Mouse (Mus musculus) ES-E14 (cell line): Measurements from ENCODE around the gene Cttn. TPM values are rescaled to one million over a fixed set of nuclear protein-coding genes. Genes with fewer than 3 reads are reported as not detected.

Source experiments
- DNase-seq: peaks from one replicate; pipeline ENCODE4 v3.0.0-alpha.2; 2013; ENCODE audit warnings: low read depth, low spot score
- H3K27ac ChIP-seq: 2 replicates; pipeline ENCODE4 v1.5.1; 2012; ENCODE audit warnings: low read depth, mild to moderate bottlenecking, low read length, moderate library complexity, mixed read lengths; ENCODE audit not compliant: poor library complexity, insufficient read depth, severe bottlenecking
- H3K36me3 ChIP-seq: 2 replicates; pipeline ENCODE4 v1.6.1; 2012; ENCODE audit warnings: mild to moderate bottlenecking, low read length, moderate library complexity, mixed read lengths; ENCODE audit not compliant: control insufficient read depth, poor library complexity, insufficient read depth, severe bottlenecking
- H3K4me1 ChIP-seq, 2 experiments: fragments of 150-350 bp in 1 of 2; sonication (generic) in 1 of 2; 2 replicates each; pipeline ENCODE4 v1.6.1; 2012; ENCODE audit warnings: low read length in 2 of 2, mild to moderate bottlenecking in 1 of 2, mixed read lengths in 1 of 2; ENCODE audit not compliant: control insufficient read depth in 2 of 2, insufficient read depth in 2 of 2, poor library complexity in 1 of 2
- H3K4me3 ChIP-seq, 2 experiments: fragments of 150-350 bp in 1 of 2; sonication (generic) in 1 of 2; 2 replicates each; pipeline ENCODE4 v1.5.1; 2012; ENCODE audit warnings: low read length in 2 of 2, low read depth in 1 of 2, mild to moderate bottlenecking in 1 of 2, mixed read lengths in 1 of 2; ENCODE audit not compliant: insufficient read depth in 1 of 2, poor library complexity in 1 of 2, severe bottlenecking in 1 of 2
- H3K9ac ChIP-seq: 2 replicates; pipeline ENCODE4 v1.6.1; 2012; ENCODE audit warnings: low read depth, mild to moderate bottlenecking, low read length, mixed read lengths; ENCODE audit not compliant: poor library complexity, insufficient read depth, severe bottlenecking
- H3K9me3 ChIP-seq: fragments of 150-350 bp; sonication (generic); 2 replicates; pipeline ENCODE4 v1.6.1; 2012; ENCODE audit warnings: low read depth, mild to moderate bottlenecking, low read length; ENCODE audit not compliant: control insufficient read depth, insufficient read depth
- CHD2 ChIP-seq: IDR thresholded peaks from 2 replicates; pipeline ENCODE4 v1.6.1; 2014; ENCODE audit warnings: mild to moderate bottlenecking, low read depth, low read length, inconsistent platforms
- HCFC1 ChIP-seq: IDR thresholded peaks from 2 replicates; pipeline ENCODE4 v1.6.1; 2012; ENCODE audit warnings: low read length, inconsistent platforms, borderline replicate concordance; ENCODE audit not compliant: insufficient read depth
- MAFK ChIP-seq: IDR thresholded peaks from 2 replicates; pipeline ENCODE4 v1.6.1; 2014; ENCODE audit warnings: mild to moderate bottlenecking, low read depth, low read length, inconsistent platforms; ENCODE audit not compliant: insufficient read depth
- ZC3H11A ChIP-seq: IDR thresholded peaks from 2 replicates; pipeline ENCODE4 v1.6.1; 2012; ENCODE audit warnings: low read depth, mild to moderate bottlenecking, inconsistent platforms, low read length, borderline replicate concordance
- ZNF384 ChIP-seq: IDR thresholded peaks from 2 replicates; pipeline ENCODE4 v1.6.1; 2012; ENCODE audit warnings: low read depth, low read length, inconsistent platforms
- in situ Hi-C, 2 experiments: fragments of 600-800 bp; cut with MboI; formaldehyde crosslinking; loops; one replicate each; pipeline ENCODE4 v1.15.1; 2025; ENCODE audit warnings: low sequenced_read_pairs in 2 of 2, inconsistent platforms in 1 of 2; ENCODE audit not compliant: unreplicated experiment in 2 of 2
- total RNA-seq: library from RNA; depleted of rRNA; stranded (reverse); fragments of 300-350 nt; gene quantifications from 2 replicates; pipeline ENCODE4 v1.2.3, GENCODE M21; 2012

The Cttn gene
- total RNA-seq, 1 experiment, result 113 TPM

DNA sequence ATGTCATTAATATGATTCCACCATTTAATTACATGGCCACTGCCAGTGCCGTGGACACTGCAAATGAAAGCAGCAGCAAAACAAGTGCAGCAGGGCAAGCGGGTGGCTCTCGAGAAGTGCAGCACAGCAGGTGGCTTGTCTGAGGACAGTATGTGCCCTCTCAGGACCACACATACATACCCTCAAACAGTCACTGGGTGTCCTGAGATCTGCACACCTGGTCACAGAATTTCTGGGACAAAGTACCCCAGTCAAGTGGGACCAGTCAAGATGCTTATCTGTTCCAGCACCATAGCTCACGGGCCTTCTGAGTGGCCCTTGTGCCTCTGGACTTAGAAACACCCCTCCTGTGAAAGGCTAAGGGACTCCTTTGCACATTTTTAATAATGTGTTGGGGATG is 33.1 kb upstream of the Cttn start:
- no peak for TF ChIP-seq ZNF384
- no peak for TF ChIP-seq CHD2
- TF ChIP-seq ZC3H11A, result no peak
- no peak for TF ChIP-seq MAFK
- H3K9me3 ChIP-seq, result no peaks in the 10 kb centered on the region
- no peak overlapping the region for H3K4me3 ChIP-seq
- peaks cover 54% of the 10 kb centered on the region for H3K36me3 ChIP-seq
- in situ Hi-C loops, result no loop called here
- no peaks in the 10 kb centered on the region for H3K4me1 ChIP-seq
- H3K27ac ChIP-seq, result no peak overlapping the region
- H3K9ac ChIP-seq, result no peak overlapping the region
- no peak for DNase-seq

DNA sequence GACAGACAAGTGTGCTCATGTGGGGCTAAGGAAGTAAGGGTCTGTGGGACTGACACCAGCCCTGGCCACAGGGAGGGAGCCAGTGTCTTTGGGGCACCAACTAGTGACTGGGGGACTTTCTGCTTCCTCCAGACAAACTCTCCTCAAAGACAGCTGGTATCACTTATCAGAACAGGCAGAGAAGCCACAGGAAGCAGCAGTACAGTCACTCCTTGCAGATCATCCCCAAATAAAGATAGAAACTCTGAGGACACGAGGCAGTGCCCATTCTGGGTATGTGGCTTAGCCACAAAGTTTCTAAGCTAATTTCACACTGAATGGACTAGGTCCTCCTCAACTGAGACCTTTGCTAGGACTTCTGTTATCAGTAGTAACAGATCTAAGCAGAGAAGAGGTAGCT is 22.1 kb upstream of the Cttn start:
- Histone ChIP-seq H3K9ac (no peak overlapping the region), H3K36me3 (peaks cover 32% of the 10 kb centered on the region), H3K9me3 (no peaks in the 10 kb centered on the region), H3K4me3 (no peak overlapping the region), H3K27ac (no peak overlapping the region), H3K4me1 (no peaks in the 10 kb centered on the region)
- no peak for DNase-seq
- in situ Hi-C loops, result no loop called here
- TF ChIP-seq CHD2, result no peak
- no peak for TF ChIP-seq HCFC1

DNA sequence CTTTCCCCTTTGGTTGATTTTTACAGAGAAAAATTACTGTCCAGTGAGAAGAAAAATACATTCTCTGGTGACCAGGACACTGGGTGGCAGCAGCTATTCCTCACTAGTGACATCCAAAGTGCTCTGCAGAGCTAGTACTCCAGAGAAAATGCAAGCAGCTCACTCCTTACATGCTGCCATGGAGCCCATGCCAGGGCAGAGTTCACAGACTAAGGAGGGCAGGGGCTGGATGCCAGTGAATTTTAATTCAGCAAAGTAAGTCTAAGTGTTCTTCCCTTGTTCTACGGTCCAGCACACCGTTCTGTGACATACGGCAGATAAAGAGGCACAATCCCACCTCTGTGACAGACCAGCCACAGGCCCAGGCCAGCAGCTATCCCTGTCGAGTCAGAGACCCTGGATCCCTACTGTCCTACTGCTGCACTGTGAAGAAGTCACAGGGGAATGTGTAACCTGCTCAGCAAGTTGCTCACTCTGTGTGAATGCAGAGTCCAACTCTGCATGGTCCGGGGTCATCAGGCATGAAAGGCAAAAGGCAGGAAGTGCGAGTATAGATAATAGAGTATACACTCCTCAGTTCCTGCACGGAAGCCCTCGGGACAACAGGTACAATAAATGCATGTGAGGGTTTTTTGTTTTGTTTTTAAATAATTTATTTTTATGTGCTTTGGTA is 19.5 kb upstream of the Cttn start:
- in situ Hi-C loops, result no loop called here
- Histone ChIP-seq H3K4me3 (no peak overlapping the region), H3K9me3 (no peaks in the 10 kb centered on the region), H3K27ac (no peak overlapping the region), H3K9ac (no peak overlapping the region), H3K4me1 (no peaks in the 10 kb centered on the region), H3K36me3 (peaks cover 25% of the 10 kb centered on the region; the same call in 1 of the 2 replicates)
- TF ChIP-seq ZC3H11A (no peak), ZNF384 (no peak), CHD2 (no peak), MAFK (no peak), HCFC1 (no peak)
- DNase-seq, result no peak

DNA sequence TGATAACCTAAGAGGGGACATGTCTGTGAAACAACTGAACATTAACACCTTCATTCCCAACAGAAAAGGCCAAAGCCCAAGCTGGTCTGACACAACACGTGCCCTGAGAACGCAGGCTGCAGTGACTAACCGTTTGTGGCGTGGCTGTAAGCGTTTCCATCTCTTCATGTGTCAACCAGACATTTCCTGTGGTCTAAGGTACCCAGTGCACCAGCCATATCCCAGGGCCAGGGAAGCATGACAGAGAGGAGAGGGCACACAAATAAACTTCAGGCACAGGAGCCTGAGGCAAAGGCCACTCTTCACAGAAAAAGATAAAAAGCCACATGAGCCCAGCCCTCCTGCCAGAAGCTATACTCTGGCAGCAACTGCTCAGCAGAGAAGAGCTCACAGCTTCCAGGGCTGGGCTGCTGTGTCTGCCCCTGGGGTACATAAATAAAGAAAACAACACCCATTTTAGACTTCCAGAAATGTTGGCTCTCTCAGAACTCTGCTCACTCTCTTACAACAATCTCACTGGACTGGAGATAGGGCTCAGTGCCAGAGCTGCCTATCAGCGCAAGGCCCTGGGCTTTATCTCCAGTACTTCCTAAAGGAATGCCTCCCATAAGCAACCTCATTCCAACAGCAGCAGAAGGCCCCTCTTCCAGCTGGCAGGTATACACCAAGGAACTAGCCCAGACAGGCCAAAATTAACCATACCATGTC is 18.4 kb upstream of the Cttn start:
- DNase-seq, result no peak
- Histone ChIP-seq H3K36me3 (peaks cover 32% of the 10 kb centered on the region; the same call in 1 of the 2 replicates), H3K4me3 (no peak overlapping the region), H3K27ac (no peak overlapping the region), H3K9ac (no peak overlapping the region), H3K4me1 (no peaks in the 10 kb centered on the region), H3K9me3 (no peaks in the 10 kb centered on the region)
- in situ Hi-C loops, result no loop called here
- TF ChIP-seq MAFK, result no peak
- TF ChIP-seq HCFC1, result no peak
- TF ChIP-seq CHD2, result no peak
- no peak for TF ChIP-seq ZC3H11A
